17 mouse cellular contexts compared by ENCODE assay signal in genomic region chr3:29443024-29443423, GRCm38 (mm10).
"Had no signal": no experiment of that assay in that cellular context is flagged by ENCODE, and none has a peak within 500 bp of the region (broad histone marks: within the 10 kb centered on the region; RNA-seq: fewer than 3 reads in every experiment).

No protein-coding gene starts in this region.

- H3K9ac ChIP-seq: liver, embryonic 15.5 days; liver, postnatal 0 days; lung, embryonic 15.5 days; midbrain, embryonic 13.5 days; neural tube, embryonic 12.5 days; stomach, embryonic 15.5 days had no signal

- H3K27ac ChIP-seq: liver, embryonic 15.5 days; lung, embryonic 15.5 days; macrophage; midbrain, embryonic 13.5 days; neural tube, embryonic 12.5 days; stomach, embryonic 15.5 days; stomach, postnatal 0 days had no signal

- H3K4me3 ChIP-seq: liver, embryonic 15.5 days; lung, embryonic 15.5 days; megakaryocyte, embryonic 14.5 days; midbrain, embryonic 13.5 days; neural tube, embryonic 12.5 days; stomach, embryonic 15.5 days had no signal

- H3K36me3 ChIP-seq: liver, embryonic 15.5 days; lung, embryonic 15.5 days; midbrain, embryonic 13.5 days; neural tube, embryonic 12.5 days; stomach, embryonic 15.5 days had no signal

- H3K4me2 ChIP-seq: liver, embryonic 15.5 days; lung, embryonic 15.5 days; midbrain, embryonic 13.5 days; neural tube, embryonic 12.5 days; stomach, embryonic 15.5 days had no signal

- H3K4me1 ChIP-seq: liver, embryonic 15.5 days; megakaryocyte, embryonic 14.5 days; neural tube, embryonic 12.5 days; stomach, embryonic 15.5 days had no signal

- H3K9me3 ChIP-seq: liver, embryonic 15.5 days; lung, embryonic 15.5 days; midbrain, embryonic 13.5 days; neural tube, embryonic 12.5 days; stomach, embryonic 15.5 days had no signal

- ATAC-seq: liver, postnatal 0 days; lung, postnatal 0 days; midbrain, embryonic 13.5 days had no signal

- H3K27me3 ChIP-seq: liver, embryonic 15.5 days; lung, embryonic 15.5 days; megakaryocyte, embryonic 14.5 days; midbrain, embryonic 13.5 days; neural tube, embryonic 12.5 days; stomach, embryonic 15.5 days had no signal

- DNase-seq: liver, postnatal 0 days; lung, adult 2 months; lung, postnatal 14 days; lung, postnatal 36 days; right cerebral cortex, postnatal 14 days; thymus, adult 2 months; thymus, postnatal 25 days; thymus, postnatal 4 days had no signal
